Mouse (Mus musculus) frontal cortex, postnatal 25 days (tissue): ENCODE measurements around the gene Neb.
A peak's percentile ranks its signal among the peaks of the same experiment; 100 is the strongest.
"Not testable (repeated sequence)": the region's sequence is repeated elsewhere in the genome, so short reads cannot be mapped to it uniquely, and the experiment has no call there.

Experiments used
- DNase-seq, 2 experiments: peaks; one replicate each; pipeline ENCODE4 v3.0.0; 2022; ENCODE audit warnings: low spot score in 2 of 2

The Neb gene

DNA sequence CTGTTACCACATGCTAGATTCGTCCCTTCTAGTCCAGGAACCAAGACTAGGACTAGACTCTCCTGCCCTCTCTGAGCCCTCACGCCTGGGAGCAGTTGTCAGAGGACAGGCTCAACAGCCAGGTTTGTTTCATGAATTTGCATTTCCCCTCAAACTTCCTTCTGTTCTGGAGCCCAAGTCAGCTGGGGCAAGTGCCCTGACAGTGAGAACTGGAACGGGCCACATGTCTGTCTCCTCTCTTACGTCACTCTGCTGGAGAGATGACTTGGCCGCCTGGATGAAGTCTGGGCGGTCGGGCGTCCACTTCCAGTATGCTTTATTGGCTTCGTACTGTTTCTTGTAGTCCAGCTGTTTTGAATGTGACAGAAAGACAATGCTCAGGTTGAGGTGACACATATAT is 200.5 kb downstream of the Neb start:
- DNase-seq, result no peak

DNA sequence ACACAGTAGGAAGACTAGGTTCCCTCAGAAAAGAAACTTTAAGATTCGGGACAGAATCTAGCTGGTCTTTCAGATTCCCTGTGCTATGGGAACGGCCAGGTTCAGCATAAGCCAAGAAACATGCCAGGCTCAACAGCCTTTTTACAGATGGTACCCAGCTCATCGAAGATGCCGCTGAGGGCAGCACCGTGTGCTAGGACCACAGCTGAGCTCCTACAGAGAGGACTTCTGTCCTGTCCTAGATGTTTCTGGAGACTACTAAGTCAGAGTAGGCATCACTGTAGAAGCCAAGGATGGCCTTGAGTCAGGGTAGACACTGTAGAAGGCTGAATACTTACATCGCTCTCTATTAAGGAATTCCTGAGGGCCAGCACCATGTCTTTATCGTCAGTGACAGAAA is 201.1 kb downstream of the Neb start:
- DNase-seq, result no peak

DNA sequence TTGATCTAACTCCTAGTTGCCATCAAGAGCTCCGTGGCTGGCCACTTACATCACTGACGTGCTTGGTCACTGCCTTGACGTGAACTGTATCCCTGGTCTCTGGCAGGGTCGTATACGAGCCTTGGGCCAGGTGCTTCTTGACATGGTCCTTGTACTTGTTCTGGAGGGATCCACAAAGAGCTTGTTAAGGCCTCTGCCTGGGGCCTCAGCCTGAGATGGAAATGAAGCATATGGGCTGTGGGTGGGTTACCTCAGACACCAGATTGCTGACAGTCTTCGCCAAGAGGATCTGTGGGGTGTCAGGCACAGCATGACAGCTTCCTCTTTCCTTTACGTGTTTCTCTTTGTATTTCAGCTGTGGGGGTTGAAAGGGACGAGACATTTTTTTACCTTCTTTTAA is 201.7 kb downstream of the Neb start:
- DNase-seq, result peak; percentile 35 to 55

DNA sequence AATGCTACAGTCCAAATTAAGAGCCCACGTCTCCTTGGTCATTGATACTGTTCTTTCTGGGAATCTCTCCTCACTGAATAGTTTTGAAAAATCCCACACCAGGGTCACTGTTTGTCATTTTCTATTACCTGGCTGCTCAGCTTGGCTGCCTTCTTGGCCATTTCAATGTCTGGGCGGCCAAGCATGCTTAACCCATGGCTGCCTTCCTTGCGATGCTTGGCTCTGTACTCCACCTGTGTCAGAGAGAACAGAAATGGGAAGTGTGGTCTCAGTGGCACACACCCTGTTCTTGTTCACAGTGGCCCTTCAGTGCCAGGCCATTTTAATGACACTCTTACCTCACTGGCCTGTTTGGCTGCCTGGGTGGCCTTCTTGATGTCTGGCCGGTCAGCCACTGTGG is 203.3 kb downstream of the Neb start:
- no peak for DNase-seq

DNA sequence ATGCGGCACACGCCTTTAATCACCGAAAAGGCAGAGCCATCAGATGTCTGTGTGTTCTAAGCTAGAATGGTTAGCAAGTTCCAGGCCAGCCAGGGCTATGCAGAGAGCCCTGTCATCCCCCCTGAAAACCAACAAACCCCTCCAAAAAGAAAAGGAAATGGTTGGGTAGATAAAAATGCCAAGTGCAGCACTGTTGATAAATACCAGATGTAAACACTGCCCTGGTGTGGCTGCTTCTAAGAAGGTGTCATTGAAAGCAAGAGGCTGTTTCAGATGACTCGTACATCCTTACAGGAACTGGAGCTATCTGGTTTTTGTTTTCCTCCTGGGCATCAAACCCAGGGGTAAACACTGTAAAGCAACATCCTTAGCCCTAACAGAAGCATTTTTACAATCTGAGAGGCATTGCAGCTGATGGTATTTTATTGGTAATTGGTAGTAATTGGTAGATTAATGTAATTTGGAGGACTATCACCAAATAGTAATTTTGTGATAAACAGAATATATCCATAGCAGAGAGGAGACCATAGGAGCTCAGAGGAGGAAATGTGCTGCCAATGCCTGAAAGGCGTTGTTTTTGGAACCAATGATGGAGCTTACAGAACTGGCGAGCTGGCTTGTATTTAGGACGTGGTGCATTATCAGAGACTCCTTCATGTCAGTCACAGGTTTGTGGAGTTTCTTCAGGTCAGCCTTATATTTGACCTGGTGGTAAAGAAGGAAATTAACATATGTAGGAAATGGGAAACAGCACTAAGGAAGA is 208.8 kb downstream of the Neb start:
- no peak for DNase-seq

DNA sequence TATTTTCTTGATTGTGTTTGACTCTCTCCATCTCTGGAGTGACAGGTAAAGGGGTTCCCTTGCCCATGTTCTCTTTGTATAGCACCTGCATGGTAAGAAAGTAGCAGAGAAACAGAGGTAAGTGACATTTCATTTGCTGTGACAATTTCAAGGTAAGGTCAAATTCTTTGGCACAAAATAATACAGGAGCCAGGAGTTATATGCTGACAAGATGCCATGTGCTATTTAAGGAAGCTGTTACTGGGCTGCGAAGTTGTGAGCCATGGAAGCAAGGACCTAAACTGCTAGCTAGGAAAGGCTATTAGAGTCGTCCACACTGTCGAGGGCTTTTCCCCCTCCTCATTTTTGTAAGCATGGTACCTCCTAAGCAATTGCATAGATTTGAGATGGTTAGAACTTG is 225.2 kb downstream of the Neb start:
- no peak for DNase-seq

DNA sequence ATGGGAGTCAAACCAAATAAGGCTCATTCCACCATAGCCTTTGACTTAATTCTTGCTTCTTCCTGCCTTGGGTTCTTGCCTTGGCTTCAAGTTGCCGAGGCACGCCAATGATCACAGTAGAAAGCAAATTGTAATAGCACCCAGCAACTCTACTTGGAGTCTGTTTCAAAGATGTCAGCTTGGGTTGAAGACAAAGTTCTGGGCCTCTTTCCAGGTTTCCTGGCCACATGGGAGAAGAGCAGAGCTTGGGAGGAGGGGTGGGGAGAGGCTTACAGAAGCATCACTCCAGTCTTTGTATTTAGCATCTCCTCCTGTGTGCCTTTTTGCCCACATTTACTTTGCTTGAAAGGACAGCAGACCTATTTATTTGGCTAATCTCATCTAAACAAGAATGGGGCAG is 244.9 kb downstream of the Neb start:
- DNase-seq, result no peak

DNA sequence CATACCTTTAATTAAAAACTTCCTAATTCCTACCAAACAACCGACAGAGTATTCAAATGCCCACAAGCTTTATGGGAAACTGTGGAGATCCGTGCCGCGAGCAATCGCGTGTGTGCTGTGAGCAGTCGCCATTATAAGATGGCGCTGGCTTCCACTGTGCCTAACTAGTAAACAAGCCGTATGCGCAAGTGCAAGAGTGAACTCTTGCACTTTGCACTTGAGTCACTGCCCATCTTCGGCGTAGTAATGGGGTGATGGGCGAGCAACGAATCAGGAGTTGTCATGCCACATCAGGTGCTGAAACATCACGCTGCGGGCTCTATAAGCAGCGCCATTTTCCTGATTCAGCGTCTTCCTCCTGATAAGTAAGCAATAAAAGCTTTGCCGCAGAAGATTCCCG is 246.9 kb downstream of the Neb start:
- not testable (repeated sequence) for DNase-seq

DNA sequence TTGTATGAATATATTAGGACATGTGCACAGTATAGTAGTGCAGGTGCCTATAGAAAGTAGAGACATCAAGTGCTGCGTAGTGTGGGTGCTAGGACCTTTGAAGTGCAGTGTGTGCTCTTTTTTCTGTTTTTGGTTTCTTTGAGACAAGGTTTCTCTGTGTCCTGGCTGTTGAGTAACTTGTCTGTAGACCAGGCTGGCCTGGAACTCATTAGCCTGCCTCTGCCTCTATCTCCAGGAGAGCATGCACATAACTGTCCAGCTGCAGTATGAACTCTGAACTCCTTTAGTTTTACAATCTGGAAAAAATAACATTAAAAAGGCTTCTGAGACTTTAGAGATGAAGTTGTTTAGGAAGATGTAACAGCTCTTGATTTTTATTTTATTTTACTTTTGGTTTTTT is 264.2 kb downstream of the Neb start:
- no peak for DNase-seq
